Mouse (Mus musculus) ES-Bruce4 (cell line): ENCODE results near the gene Slc25a17. TPM values are rescaled to one million over a fixed set of nuclear protein-coding genes. Genes with fewer than 3 reads are reported as not detected.

ENCODE experiments used
- H3K27ac ChIP-seq: 2 replicates; pipeline ENCODE4 v1.5.1; 2012; ENCODE audit warnings: low read length, inconsistent platforms; ENCODE audit not compliant: insufficient read depth
- H3K27me3 ChIP-seq: 2 replicates; pipeline ENCODE4 v1.6.1; 2012; ENCODE audit warnings: mild to moderate bottlenecking, low read length, inconsistent platforms; ENCODE audit not compliant: control insufficient read depth, poor library complexity, insufficient read depth, severe bottlenecking
- H3K36me3 ChIP-seq: 2 replicates; pipeline ENCODE4 v1.6.1; 2012; ENCODE audit warnings: inconsistent platforms, mild to moderate bottlenecking, low read length, moderate library complexity; ENCODE audit not compliant: control insufficient read depth, poor library complexity, insufficient read depth, severe bottlenecking
- H3K4me1 ChIP-seq: one replicate; pipeline ENCODE4 v1.8.1; 2011; ENCODE audit warnings: low read length; ENCODE audit not compliant: control insufficient read depth, insufficient read depth
- H3K4me3 ChIP-seq: 2 replicates; pipeline ENCODE4 v1.5.1; 2011; ENCODE audit warnings: low read depth, mild to moderate bottlenecking, low read length
- H3K9ac ChIP-seq: 2 replicates; pipeline ENCODE4 v1.6.1; 2012; ENCODE audit warnings: low read depth, mild to moderate bottlenecking, inconsistent platforms; ENCODE audit not compliant: poor library complexity, severe bottlenecking
- H3K9me3 ChIP-seq: replicated peaks from 2 replicates; pipeline ENCODE4 v1.6.1; 2012; ENCODE audit warnings: mild to moderate bottlenecking, low read length, inconsistent platforms; ENCODE audit not compliant: control insufficient read depth, poor library complexity, insufficient read depth, severe bottlenecking
- CTCF ChIP-seq: IDR thresholded peaks from one replicate; pipeline ENCODE4 v1.8.1; 2011; ENCODE audit warnings: low read depth, low read length
- EP300 ChIP-seq: IDR thresholded peaks from 2 replicates; pipeline ENCODE4 v1.6.1; 2011; ENCODE audit warnings: low read depth, low read length; ENCODE audit not compliant: insufficient read depth
- POLR2A ChIP-seq: IDR thresholded peaks from one replicate; pipeline ENCODE4 v1.8.1; 2011; ENCODE audit warnings: low read length; ENCODE audit not compliant: insufficient read depth
- polyA plus RNA-seq: library from polyadenylated mRNA; stranded (reverse); fragments of >200 nt; gene quantifications from 2 replicates; pipeline ENCODE4 v1.2.4, GENCODE M21; 2011; ENCODE audit warnings: low read depth; ENCODE audit not compliant: missing spikeins, insufficient read depth, insufficient read length

Slc25a17 gene
- polyA plus RNA-seq, 1 experiment = 81.8 TPM

DNA sequence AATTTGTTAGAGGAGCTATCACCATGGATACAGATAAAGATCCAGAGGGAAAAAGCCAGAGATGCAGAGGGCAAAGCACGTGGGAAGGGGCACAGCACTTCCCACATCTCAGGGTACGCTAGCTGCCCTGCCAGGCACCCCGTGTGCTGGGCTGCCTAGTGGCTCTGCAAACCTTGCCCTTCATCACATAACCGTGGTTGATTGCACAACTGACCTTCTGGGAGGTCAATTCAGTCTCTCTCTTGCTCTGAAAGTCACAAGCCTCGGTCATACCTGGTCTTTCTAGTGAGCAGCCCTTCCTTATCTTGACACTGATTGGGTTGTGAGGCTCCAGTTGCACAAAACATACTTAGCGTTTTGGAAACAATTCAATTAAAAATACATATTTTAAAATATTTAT is 62.4 kb downstream of the Slc25a17 start:
- H3K27me3 ChIP-seq = no peaks in the 10 kb centered on the region
- no peak overlapping the region for H3K27ac ChIP-seq
- no peak for TF ChIP-seq POLR2A
- no peak overlapping the region for H3K4me3 ChIP-seq
- H3K9ac ChIP-seq = no peak overlapping the region
- no peaks in the 10 kb centered on the region for H3K9me3 ChIP-seq
- no peaks in the 10 kb centered on the region for H3K4me1 ChIP-seq
- H3K36me3 ChIP-seq = no peaks in the 10 kb centered on the region

DNA sequence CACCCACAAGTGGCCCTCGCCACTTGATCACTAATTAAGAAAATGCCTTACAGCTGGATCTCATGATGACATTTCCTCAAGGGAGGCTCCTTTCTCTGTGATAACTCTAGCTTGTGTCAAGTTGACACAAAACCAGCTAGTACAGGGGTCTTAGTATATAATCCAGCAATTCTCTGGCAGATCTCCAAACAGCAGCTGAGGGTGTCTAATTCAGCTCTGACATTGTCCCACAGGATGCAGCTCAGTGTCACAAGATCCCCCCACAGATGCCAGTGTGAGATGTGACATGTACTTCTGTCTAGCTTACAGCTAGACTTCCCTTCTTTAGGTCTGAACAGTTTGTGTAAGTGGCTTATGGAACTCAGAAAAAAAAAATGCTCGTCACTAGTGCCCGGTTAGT is 63.1 kb downstream of the Slc25a17 start:
- Histone ChIP-seq H3K27ac (no peak overlapping the region), H3K9me3 (no peaks in the 10 kb centered on the region), H3K4me1 (no peaks in the 10 kb centered on the region), H3K27me3 (no peaks in the 10 kb centered on the region), H3K36me3 (no peaks in the 10 kb centered on the region), H3K9ac (no peak overlapping the region), H3K4me3 (no peak overlapping the region)
- TF ChIP-seq CTCF = no peak
- no peak for TF ChIP-seq POLR2A
- no peak for TF ChIP-seq EP300

DNA sequence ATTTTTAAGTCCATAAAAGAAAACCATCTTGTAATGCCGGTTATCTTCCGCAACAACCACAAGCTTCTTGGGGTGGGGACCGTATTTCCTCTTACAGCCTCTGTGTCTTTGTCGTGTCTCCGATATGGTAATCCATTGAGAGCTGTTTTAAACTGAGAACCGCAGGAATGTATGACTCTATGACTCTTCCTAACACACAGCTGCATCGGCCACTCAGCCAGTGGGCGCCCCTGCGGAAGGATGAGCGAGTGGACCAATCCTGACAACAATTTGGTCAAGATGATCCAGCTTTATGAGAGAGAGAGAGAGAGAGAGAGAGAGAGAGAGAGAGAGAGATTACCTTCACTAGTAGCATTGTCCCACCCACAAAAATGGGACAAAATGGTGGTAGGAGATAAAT is 65.7 kb downstream of the Slc25a17 start:
- Histone ChIP-seq H3K27ac (no peak overlapping the region), H3K36me3 (no peaks in the 10 kb centered on the region), H3K9me3 (no peaks in the 10 kb centered on the region), H3K4me3 (no peak overlapping the region), H3K4me1 (no peaks in the 10 kb centered on the region), H3K27me3 (no peaks in the 10 kb centered on the region), H3K9ac (no peak overlapping the region)
- TF ChIP-seq CTCF (no peak), POLR2A (no peak), EP300 (no peak)

- Histone ChIP-seq H3K9ac (no peak overlapping the region), H3K27ac (no peak overlapping the region), H3K9me3 (no peaks in the 10 kb centered on the region), H3K4me1 (no peaks in the 10 kb centered on the region), H3K4me3 (no peak overlapping the region), H3K27me3 (no peaks in the 10 kb centered on the region), H3K36me3 (no peaks in the 10 kb centered on the region)
- TF ChIP-seq POLR2A = no peak
- no peak for TF ChIP-seq EP300
- no peak for TF ChIP-seq CTCF
These were observed 66.2 kb downstream of the Slc25a17 start for GRCm38 (mm10) chr15:81294386-81294785.

DNA sequence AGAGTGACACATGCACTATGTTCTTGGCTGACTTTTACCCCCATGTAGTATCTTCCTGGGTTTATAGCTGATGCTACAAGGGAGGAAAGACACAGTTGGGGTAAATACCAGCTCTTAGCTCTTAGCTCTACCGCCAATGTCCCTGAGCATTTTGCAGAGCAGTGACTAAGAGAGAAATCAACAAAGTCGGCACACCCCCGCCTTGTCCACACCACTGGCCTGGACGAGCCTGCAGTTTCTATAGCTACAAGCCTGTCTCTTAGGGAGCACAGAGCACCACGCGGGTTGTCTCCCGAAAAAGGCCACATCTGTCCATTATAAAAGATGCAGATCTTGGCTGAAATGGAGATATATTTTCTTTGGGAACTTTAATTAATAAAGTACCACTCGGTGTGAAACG is 69.9 kb downstream of the Slc25a17 start:
- no peak overlapping the region for H3K4me3 ChIP-seq
- H3K9ac ChIP-seq = no peak overlapping the region
- TF ChIP-seq CTCF = no peak
- no peak for TF ChIP-seq POLR2A
- no peak for TF ChIP-seq EP300
- H3K27me3 ChIP-seq = no peaks in the 10 kb centered on the region
- H3K36me3 ChIP-seq = no peaks in the 10 kb centered on the region
- no peak overlapping the region for H3K27ac ChIP-seq
- no peaks in the 10 kb centered on the region for H3K9me3 ChIP-seq
- no peaks in the 10 kb centered on the region for H3K4me1 ChIP-seq

DNA sequence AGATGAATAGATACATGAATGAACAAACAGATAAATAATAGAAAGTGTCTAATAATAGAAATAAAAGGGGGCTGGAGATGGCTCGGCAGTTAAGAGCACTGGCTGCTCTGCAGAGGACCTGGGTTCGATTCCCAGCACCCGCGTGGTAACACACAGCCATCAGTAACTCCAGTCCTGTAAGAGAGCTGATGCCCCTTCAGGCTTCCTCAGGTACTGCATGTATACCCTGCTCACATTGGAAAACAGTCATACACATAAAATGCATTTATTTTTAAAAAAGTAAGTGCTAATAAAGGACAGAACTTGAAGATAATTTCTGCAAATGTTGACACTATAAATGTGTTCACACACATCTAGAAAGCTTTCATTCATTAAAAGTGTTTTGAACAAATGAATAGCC is 70.4 kb downstream of the Slc25a17 start:
- no peaks in the 10 kb centered on the region for H3K9me3 ChIP-seq
- H3K9ac ChIP-seq = no peak overlapping the region
- no peaks in the 10 kb centered on the region for H3K4me1 ChIP-seq
- TF ChIP-seq CTCF = no peak
- TF ChIP-seq POLR2A = no peak
- TF ChIP-seq EP300 = no peak
- no peaks in the 10 kb centered on the region for H3K27me3 ChIP-seq
- no peaks in the 10 kb centered on the region for H3K36me3 ChIP-seq
- no peak overlapping the region for H3K4me3 ChIP-seq
- H3K27ac ChIP-seq = no peak overlapping the region
